Mouse (Mus musculus) liver, embryonic 14.5 days (tissue): ENCODE measurements around the gene Cpeb4.

ENCODE experiments used
- CTCF ChIP-seq: IDR thresholded peaks from 2 replicates; pipeline ENCODE4 v1.5.1; 2016; ENCODE audit warnings: antibody characterized with exemption, low read depth, control low read depth
- EP300 ChIP-seq: IDR thresholded peaks from 2 replicates; pipeline ENCODE4 v1.6.1; 2016; ENCODE audit warnings: antibody characterized with exemption, low read depth

- TF ChIP-seq CTCF (no peak), EP300 (no peak)
Observed at GRCm38 (mm10) chr11:31963993-31964392, 92.0 kb downstream of the Cpeb4 start.
